Mouse (Mus musculus) spleen, postnatal 4 days (tissue): ENCODE data around the gene Npm3.

Experiments used
- DNase-seq, 2 experiments: peaks; one replicate each; pipeline ENCODE4 v3.0.0; 2022; ENCODE audit warnings: low spot score in 2 of 2

Npm3 gene

DNA sequence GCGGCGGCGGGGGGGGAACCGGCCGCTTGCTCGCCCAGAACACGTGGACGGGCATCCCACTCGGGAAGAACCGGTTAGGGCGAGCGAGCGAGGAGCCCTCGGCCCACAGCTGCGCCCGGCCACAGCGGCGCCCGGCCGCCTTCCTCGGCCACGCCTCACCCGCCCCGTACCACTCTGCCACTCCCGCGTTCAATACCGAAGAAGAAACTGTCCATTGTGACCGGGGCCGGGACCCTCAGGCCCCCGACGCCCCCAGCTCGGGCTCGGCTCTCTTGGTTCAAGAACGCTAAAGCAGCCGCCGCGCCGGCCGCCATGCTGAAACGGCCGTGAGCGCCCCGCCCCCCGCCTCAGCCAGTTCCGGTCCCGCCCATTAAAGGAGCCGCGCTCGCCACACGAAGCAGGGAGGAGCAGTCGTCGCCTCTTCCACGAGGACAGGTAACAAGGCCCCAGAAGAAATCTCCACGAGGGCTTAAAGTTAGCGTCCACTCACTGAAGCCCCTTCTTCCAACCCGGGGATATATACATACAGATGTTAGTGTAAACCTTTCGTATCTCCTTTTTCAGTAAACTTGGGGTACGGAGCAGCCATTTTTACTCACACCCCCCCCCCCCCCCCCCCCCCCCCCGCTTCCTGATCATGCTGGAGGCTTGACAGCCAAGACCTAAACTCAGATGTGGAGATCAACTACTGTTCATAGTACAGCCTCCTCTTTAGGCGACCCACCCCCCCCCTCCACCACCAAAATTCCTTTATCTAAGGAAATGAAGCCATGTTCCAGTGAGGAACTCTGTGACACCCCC, at the start of gene Npm3:
Gene Npm3 (minus strand): TSS at position 349 of the 801 bp plus-strand sequence.
- DNase-seq = peak; percentile 86 to 95

DNA sequence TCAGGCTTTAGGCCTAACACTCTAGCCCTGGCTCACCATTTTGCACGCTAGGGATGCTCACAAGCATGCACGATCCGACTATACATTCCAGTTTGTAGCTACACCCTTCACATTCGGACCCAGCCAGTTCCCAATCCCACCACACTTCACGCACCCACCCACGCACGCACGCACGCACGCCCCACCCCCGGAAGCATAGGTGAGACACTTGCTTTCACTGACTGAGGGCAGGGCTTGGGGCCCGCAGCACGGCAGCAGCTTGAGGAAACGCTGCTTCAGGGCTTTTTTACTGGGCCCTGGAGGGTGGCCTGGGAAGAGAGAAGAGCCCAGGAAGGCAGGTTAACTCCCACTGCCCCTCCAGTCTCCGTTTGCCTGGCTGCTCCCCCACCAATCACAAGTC, 47.5 kb upstream of the Npm3 start:
- no peak for DNase-seq

DNA sequence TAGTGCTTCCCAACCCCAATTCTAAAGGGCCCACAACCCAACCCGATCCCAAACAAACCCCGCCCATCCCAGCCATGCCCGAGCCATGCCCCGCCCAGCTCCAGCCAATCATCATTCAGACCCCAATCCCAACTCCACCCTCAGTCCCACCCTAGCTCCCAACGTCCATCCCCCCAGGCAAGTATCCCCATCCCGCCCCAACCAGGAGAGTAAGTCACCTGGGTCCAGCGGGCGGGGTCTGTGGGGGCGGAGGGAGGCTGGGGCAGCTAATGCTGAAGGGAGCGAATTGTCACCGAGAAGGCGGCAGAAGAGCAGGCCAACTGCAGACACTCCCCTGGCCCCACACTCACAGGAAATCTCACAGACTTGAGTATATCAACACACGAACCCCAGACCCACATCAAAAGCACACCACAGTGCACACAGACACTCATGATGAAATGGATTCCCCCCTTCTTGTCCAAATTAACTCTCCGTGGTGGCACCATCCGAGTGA, 46.7 kb upstream of the Npm3 start:
- no peak for DNase-seq

DNA sequence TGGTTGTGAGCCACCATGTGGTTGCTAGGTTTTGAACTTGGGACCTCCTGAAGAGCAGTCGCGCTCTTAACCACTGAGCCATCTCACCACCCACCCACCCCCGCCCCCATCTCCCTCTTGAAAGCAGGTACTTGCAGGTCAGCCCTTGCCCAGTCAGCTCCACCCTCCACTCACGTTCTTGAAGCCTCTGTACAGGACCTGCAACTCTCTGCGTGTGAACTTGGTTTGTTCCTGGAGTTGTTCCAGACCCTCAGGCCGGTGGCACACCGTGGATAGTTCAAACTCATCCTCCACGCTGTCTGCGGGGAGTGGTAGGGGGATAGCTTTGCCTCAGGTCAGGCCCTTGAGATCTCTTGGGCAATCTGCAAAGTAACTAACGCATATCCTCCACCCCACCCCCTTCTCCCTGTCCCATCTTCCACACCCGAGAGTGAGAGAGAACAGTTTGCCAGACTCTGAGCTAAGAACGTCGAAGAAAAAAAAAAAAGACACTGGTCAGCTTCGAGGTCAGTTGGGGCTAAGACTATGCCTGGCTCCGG, 46.1 kb upstream of the Npm3 start:
- DNase-seq = no peak

DNA sequence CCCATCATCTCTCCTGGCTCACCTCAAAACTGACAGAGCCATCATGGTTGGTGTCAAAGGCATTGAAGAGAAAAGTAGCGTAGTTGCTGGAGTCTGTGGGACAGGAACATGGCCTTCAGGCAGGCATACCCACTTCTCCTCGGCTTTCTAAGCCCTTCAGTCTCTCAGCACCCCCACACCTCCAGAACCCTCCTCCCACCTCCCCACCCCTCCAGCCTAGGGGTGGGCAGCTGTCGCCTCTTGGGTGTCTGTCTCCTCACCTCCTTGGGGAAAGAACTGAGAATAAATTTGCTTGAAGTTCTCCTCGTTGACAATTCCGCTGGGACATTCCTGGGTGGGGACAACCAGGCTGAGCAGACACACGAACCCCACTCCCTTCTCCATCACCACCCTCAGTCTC, 45.3 kb upstream of the Npm3 start:
- DNase-seq = no peak

DNA sequence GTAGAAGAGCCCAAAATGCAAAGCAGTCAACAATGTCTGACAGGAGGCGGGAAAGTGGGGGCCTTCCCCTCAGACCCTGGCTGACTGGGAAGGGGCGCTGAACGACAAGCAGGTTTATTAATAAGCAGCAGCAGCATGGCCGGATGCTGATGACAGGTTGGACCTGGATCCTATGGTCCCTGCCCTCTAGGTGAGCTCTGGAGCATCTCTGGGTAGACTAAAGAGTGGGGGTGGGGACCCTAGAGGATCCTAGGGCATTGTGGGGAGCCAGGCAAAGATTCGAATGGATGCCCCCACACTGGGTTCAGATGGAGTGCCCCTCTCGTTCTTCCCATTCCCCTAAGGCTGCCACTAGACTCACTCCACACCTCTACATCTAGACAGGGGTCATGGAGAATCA, 43.0 kb upstream of the Npm3 start:
- no peak for DNase-seq

DNA sequence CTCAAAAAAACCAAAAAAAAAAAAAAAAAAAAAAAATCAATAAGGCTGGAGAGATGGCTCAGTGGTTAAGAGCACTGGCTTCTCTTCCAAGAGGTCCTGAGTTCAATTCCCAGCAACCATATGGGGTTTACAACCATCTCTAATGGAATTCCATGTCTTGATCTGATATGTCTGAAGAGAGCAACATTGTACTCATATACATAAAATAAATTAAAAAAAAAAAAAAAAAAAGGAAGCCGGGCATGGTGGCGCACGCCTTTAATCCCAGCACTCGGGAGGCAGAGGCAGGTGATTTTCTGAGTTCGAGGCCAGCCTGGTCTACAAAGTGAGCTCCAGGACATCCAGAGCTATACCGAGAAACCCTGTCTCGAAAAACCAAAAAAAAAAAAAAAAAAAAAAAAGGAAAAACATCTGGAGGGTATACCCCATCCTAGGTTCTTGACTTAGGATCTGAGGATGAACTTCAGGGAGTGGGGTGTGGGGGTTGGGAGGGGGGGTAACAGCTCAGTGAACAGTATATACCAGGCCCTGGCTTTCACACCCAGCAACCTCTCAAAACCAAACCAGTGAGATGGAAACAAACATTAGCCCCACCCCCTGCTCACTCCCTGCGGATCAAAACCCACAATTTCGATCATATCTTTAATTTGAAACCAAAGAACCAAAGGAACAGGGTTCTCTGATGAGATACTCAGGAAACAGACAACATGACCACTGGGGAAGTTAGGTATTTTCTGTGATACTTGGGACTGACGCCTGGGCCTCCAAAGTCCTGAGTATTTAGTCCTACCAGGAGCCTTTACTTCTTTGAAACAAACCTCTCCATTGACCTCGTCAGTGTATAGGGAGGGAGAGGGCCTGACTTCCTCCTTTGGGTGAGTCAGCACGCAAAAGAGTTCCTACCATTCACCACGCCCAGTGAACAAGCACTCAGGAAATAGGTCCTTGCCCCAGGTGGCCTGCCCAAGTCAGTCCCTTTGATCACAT, 40.8 kb upstream of the Npm3 start:
- peak in 1 of 2 experiments; percentile 54 for DNase-seq

DNA sequence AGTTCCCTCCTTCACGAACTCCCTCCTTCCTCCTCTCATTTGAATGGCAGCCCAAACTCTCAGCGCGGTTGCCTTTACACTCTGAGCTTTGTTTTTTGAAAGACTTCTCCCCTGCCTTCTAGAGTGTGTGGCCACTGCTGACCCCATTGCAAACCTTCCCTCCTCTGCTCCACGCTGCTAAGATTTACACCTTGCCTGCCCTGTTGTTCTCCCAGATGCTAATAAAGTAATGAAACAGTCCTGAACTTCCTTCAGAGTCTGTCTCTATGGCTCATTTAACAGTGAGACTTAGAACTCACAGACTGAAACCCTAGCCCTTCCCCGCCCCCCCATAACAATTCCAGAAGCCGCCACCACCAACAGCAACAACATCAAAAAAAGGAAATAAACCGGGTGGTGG, 40.0 kb upstream of the Npm3 start:
- no peak for DNase-seq

DNA sequence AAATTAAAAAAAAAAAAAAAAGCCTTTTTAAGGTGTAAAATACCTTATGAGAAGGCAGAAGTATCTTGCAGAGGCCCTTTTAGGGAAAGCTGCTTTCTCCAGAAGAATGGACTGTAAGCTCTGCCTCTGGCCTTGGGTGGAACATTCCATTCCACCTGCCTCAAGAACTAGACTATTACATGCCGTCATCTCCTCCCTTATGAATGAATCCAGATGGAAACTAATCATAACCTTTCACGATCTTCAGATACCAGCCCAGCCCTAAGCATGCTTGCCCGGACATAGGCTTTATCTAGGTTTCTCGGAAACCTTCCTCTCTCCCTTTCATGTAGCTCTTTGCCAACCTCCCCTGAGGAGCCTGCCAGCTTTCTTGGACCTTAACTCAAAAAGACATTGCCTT, 38.9 kb upstream of the Npm3 start:
- DNase-seq = no peak

DNA sequence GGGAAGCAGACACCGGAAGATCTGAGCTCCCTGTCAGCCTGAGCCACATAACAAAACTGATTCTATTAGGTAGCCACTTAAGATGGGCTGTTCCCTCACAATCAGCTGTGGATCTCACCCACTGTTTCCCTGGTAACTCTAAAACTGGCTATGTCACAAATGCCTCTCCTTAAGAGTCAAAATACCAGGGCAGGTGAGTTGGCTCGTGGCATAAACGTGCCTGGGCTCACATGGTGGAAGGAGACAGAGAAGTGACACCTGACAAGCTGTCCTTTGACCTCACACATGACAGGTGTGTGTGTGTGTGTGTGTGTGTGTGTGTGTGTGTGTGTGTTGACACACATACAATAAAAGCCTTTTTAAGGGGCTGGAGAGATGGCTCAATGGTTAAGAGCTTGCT, 38.1 kb upstream of the Npm3 start:
- DNase-seq = no peak

DNA sequence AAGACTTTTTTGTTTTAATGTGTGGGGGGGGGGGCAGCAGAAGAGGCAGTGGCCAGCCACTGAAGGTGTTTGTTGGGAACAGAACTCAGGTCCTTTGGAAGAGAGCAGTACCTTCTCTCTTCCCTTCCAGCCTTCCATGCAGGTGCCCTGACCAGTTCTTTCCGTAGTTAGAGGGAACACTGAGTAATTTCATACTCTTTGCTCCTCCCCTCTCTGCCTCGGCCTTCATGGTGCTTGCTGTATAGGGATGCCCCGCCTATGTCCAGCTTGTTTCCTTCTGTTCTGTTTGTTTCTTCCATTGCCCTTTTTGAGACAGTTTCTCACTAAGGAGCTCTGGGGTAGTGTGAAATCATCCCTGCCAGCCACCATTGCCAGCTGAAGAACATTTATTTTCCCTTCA, 36.1 kb upstream of the Npm3 start:
- no peak for DNase-seq

DNA sequence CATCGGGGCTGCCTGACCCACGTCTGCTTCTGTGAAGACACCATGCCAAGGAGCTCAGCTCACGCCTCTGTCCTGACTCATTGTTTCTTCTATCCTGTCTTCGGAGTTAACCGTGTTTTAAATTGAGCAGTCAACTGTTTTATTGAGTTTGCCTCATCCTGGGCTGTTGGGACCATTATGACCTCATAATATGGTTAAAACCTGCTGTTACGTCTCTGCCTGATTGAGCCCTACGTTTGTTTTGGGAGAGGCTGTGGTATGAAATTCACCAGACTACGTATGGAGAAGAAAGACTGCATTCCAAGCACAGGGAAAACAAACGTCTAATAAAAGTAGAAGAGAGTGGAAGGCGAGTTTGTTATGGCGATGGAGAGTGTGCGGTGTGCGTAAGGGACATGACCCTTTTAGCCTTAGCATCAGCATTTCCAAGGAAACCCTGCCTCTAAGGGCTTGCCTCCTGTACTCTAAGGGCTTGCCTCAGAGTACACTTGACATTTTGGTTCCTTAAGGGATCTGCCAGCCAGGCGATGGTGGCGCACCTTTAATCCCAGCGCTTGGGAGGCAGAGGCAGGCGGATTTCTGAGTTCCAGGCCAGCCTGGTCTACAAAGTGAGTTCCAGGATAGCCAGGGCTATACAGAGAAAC, 34.7 kb upstream of the Npm3 start:
- DNase-seq = no peak

DNA sequence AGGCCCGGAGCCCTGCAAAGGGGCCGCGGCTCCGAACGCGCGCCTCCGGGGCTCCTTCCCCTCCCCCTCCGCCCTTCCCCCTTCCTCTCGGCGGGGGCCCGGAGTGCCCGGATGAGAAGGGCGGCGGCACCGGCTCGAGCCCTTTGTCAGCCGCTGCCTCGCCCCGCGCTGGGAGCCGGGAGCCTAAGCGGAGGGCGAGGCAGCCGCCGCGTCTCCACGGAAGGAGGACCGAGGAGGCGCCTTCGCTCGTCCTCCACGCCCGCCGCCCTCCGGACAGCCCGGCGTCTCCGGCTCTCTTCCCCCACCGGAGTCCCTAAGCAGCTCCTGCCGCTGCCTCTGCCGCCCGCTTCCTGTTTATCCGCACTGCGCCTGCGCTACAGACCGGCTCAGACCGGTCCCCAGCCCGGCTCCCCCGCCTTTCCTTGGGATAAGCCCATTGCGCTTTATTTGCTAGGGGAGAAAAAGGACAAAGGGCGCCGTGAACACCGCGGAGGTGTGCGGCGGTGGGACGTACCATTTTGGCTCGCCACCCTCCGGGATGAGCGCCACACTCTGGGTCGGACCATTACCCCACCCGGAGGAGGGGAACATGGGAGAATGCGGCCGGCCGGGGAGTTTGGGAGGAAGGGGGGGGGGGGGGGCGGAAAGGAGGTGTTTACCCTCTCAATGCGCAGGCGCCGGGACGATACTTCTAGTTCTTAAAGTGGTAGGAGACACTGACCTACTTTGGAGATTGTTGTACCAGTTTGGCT, 34.0 kb upstream of the Npm3 start, which contains the start of gene Mgea5:
Gene Mgea5 (minus strand): TSS at position 657 of the 752 bp plus-strand sequence.
- peak; percentile 98 to 99 for DNase-seq

DNA sequence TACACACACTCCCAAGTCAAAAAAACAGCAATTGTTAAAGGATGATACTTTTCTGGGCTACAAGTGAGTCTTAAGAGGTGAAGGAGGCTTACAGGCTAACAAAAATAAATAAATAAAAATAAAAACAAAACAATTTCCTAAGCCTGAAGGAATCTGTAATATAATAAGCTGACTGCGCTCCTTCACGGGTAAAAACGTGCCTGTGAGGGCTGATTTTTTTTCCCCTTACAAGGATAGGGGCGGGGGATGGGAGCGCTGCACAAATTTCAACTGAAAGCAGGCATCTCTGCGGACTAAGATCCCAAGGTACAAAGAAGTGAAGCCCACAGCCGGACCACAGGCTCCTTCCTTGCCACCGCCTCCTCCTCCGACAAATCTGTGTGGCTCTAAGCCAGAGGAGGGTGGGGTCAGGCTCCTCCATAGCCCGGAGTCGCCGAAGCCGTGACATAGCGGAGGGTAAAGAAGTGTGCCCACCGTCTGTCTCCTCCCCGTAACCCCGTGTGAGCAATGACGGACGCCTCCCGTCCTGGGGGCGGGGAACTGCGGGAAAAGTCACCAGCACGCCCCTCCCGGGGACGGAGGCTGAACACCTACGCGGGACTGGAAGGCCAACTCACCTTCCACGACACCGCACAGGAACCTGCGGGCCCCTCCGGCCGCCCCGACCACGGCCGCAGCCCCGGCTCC, 33.1 kb upstream of the Npm3 start:
- DNase-seq = peak; percentile 78 to 86

DNA sequence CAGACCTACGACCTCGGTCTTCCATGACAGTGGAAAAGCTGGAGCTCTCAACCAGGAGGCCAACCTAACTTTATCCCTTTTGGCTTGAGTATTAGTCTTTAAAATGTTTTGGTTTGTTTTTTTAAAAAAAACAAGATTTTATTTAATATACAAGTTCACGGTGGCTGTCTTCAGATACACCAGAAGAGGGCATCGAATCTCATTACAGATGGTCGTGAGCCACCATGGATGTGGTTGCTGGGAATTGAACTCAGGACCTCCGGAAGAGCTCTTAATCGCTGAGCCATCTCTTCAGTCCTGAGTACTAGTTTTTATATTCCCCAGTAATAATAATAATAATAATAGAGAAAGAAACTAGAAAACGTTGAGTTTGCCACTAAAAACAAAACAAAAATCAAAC, 32.3 kb upstream of the Npm3 start:
- no peak for DNase-seq

DNA sequence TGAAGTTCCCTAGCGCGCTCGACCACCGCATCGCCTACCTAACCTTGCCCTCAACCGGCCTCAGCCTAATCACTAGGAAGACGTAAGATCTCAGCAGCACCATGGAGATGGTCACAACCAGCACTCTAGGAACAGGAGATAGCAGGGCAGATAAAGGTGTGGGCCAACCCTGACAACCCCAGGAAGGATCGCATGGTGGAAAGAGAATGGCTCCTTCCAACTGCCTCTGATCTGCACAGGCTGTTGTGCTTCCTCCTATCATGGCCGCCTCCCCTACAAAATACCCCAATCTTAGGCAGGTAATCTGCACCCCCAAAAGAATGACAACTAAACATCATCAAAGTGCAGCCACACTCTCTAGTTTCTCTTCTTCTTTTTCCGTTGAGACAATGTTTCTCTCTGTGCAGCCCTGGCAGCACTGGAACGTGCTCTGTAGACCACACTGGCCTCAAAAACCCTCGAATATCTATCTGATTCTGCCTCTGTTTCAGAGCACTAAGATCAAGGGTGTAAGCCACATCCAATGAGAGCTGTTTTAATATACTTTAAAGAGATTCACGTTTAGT, 31.0 kb upstream of the Npm3 start:
- no peak for DNase-seq

DNA sequence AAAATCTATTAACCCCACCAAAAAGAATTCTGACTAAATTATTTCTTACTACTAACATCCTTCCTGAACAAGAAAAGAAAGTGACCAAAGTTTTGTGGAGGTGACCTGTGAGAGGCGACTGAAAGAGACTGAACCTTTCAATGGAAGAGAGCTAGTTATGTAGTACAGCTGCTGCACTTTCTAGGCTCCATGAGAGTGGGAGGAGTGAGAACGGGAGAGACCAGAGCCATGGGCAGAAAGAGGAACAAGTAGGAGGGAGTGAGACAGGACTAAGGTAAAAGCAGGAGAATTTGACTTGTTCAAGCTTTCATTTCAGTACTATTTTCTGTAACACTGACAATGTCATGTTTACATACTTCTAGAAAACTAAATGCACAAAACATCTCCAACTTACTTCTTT, 26.1 kb upstream of the Npm3 start:
- no peak for DNase-seq

DNA sequence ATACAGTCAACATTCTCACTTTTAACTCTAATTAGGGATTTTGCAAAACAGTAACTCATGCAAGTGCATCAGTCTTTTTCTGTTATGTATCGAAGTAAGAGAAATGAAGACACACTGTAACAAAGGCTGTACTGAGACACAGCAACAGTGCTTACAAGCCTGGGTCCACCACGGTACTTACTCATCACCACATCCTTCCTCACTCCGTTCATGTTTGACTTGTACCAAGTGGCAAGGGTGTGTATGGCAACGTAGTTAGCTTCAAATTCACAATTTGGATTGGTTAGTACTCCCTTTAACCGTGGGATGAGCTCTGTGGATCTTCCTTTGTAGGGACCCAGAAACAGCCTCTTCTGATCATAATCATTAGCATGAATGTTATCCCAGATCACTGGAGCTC, 22.1 kb upstream of the Npm3 start:
- DNase-seq = no peak

DNA sequence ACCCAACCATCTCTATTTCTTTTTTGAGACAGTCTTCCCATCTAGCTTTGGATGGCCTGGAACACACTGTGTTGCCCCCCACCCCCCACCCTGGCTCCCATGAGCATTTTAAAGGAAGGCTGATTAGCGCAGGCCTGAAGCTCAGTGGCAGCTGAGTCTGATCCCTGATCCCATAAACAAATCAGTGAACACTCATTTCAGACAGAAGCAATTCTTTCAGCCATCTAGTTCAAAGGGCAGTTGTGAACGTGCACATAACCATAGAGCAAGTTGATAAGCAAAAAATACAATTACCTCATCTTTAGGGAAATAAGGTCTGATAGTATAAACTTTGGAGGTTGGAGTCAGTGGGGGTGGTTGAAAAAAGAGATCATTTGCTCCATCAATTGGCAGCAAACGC, 11.4 kb upstream of the Npm3 start:
- DNase-seq = no peak

DNA sequence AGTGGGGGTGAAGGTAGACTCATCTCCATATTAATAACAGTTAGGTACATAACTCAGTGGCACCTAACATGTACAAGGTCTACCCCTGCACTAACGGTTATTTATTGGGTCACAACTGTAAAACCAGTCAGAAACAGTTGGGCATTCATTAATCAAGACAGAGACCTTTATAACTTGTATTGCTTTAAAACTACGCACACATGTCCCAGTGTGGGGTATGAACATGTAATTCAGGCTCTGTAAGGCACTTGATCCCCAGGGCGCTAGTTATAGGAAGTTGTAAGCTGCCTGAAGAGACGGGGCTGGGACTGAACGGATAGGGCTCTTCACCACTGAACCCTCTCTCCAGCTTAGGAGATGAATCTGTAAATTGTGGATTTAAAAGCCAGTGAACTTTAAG, 9.3 kb upstream of the Npm3 start:
- no peak for DNase-seq
